Mouse (Mus musculus) embryonic facial prominence, embryonic 15.5 days (tissue): Measurements from ENCODE around the gene Slc29a1. TPM values are rescaled to one million over a fixed set of nuclear protein-coding genes. Genes with fewer than 3 reads are reported as not detected.
A peak's percentile ranks its signal among the peaks of the same experiment; 100 is the strongest.

Experiments used
- ATAC-seq: fragments of 200-750 bp; cut with Nextera tagmentation; 2 replicates; pipeline ENCODE4 v1.8.0; 2017; ENCODE audit warnings: low read depth, moderate TSS enrichment; ENCODE audit not compliant: insufficient number of reproducible peaks, low FRiP score, low TSS enrichment
- H3K27ac ChIP-seq: fragments of 300-500 bp; sonication (generic); replicated peaks from 2 replicates; pipeline ENCODE4 v1.5.1; 2015; ENCODE audit warnings: mild to moderate bottlenecking, inconsistent platforms
- H3K27me3 ChIP-seq: fragments of 300-500 bp; sonication (generic); 2 replicates; pipeline ENCODE4 v1.6.1; 2015; ENCODE audit warnings: inconsistent platforms
- H3K36me3 ChIP-seq: fragments of 300-500 bp; sonication (generic); 2 replicates; pipeline ENCODE4 v1.6.1; 2015; ENCODE audit warnings: mild to moderate bottlenecking, inconsistent platforms
- H3K4me1 ChIP-seq: fragments of 300-500 bp; sonication (generic); 2 replicates; pipeline ENCODE4 v1.6.1; 2015; ENCODE audit warnings: inconsistent platforms
- H3K4me2 ChIP-seq: fragments of 300-500 bp; sonication (generic); replicated peaks from 2 replicates; pipeline ENCODE4 v1.6.1; 2015; ENCODE audit warnings: mild to moderate bottlenecking, inconsistent platforms
- H3K4me3 ChIP-seq: fragments of 300-500 bp; sonication (generic); replicated peaks from 2 replicates; pipeline ENCODE4 v1.5.1; 2015; ENCODE audit warnings: mild to moderate bottlenecking, inconsistent platforms
- H3K9ac ChIP-seq: fragments of 300-500 bp; sonication (generic); 2 replicates; pipeline ENCODE4 v1.6.1; 2015; ENCODE audit warnings: inconsistent platforms
- H3K9me3 ChIP-seq: fragments of 300-500 bp; sonication (generic); replicated peaks from 2 replicates; pipeline ENCODE4 v1.6.1; 2016; ENCODE audit warnings: inconsistent platforms
- WGBS: fragments of 180-500 bp; shearing (Covaris S2); methylation state at CpG from one replicate; pipeline ENCODE4 v1.1.7; 2015; 5-methylcytosine and 5-hydroxymethylcytosine counted together
- polyA plus RNA-seq: library from polyadenylated mRNA; unstranded; fragments of >200 nt; fragmentation: Nextera tagmentation; extraction: Ambion mirVana; gene quantifications from 2 replicates; pipeline ENCODE4 v1.2.1, GENCODE M21; 2015

Slc29a1 gene
- 92.7 and 99.7 TPM in 2 replicates for polyA plus RNA-seq

DNA sequence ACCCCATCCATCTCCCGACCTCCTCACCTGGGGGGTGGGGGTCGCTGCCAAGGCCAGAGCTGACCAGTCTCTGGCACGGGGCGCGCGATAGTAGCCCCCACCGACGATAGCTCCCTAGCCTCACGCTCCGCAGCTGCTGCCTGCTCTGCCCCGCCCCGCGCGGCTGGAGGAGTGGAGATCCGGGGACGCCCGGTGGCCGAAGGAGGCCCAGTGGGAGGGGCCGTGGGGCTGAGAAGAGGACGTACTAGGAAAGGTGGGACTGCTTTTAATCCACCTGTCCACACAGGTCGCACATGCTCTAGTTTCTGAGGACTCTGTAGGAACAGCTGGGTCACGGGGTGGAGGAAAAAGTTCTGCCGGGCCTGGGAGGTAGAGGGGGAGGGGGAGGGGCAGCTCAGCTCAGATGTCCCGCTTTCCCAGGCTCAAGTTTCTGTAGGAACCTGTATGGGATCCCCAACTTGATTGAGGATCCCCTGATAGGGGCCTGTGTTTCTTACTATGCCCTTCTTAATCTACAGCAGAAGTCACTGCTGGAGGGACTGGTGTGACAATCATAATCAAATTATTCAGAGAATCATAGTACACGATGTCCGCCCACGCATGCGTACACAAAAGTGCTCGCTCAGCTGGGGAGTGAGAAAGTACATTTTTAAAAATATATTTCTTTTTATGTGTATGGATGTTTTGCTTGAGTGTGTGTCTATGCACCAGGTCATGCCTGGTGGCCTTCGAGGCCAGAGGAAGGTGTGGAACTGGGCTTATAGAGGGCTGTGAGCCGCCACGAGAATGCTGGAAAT, at the start of gene Slc29a1:
Gene Slc29a1 (minus strand): TSS at position 161 of the 797 bp plus-strand sequence.
- WGBS = 13% methylated on average over 32 of the region's 32 CpGs
- Histone ChIP-seq H3K4me1 (peaks cover 51% of the 10 kb centered on the region), H3K9ac (no peak within 1 kb of the TSS; the same call in 1 of the 2 replicates), H3K9me3 (no peaks in the 10 kb centered on the region), H3K4me3 (peak within 1 kb of the TSS; percentile 29), H3K27me3 (peaks cover 16% of the 10 kb centered on the region), H3K27ac (no peak within 1 kb of the TSS), H3K36me3 (no peaks in the 10 kb centered on the region), H3K4me2 (peak within 1 kb of the TSS; percentile 62)
- 0 out of 2 replicates have a peak, but pooled peaks have one; percentile 16 for ATAC-seq

DNA sequence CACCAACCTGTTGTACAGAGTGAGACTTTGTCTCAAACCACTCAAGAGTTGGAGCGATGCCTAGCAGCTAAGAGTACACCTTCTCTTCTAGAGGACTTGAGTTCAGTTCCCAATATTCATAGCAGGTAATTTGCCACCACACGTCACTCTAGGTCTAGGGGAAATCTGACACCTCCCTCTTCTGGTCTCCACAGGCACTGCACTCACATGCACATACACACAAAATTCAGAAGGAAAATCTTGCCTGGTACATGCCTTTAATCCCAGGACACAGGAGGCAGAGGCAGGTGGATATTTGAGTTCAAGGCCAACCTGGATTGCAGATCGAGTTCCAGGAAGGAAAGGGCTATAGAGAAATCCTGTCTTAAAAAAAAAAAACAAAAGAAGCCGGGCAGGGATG, 44.8 kb upstream of the Slc29a1 start:
- no peaks in the 10 kb centered on the region for H3K9me3 ChIP-seq

DNA sequence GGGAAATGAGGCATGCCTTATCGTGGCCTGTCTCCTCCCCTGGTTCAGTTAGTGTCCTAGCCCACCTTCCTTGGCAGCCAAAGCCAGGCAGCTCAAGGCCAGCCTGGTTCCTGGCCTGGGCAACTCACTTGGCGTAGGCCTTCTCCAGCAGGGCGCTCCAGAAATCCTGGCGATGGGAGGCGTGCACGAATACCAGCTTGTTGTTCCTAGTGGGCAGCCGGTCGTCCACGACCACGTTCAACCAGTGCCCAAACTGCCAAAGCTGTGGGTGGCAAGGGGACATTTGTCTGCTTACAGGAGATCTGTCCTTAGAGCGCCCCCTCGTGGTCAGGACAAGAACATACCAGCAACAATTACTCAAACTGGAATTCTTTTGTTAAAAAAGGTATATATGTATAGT, 43.3 kb upstream of the Slc29a1 start:
- Histone ChIP-seq H3K27me3 (no peaks in the 10 kb centered on the region; the same call in 1 of the 2 replicates), H3K27ac (no peak overlapping the region), H3K9ac (no peak overlapping the region), H3K4me1 (peaks cover 3% of the 10 kb centered on the region; the same call in 1 of the 2 replicates), H3K4me3 (no peak overlapping the region), H3K4me2 (no peak overlapping the region), H3K36me3 (no peaks in the 10 kb centered on the region), H3K9me3 (no peaks in the 10 kb centered on the region)
- no peak for ATAC-seq
- 18% methylated on average over 12 of the region's 12 CpGs for WGBS

More for the DNA sequence above, 44.8 kb upstream of the Slc29a1 start:
- Histone ChIP-seq H3K4me2 (no peak overlapping the region), H3K27me3 (no peaks in the 10 kb centered on the region; the same call in 1 of the 2 replicates), H3K36me3 (no peaks in the 10 kb centered on the region), H3K4me3 (no peak overlapping the region), H3K4me1 (peaks cover 3% of the 10 kb centered on the region; the same call in 1 of the 2 replicates), H3K27ac (no peak overlapping the region), H3K9ac (no peak overlapping the region)
- WGBS = 91% methylated on average over 4 of the region's 4 CpGs
- no peak for ATAC-seq

DNA sequence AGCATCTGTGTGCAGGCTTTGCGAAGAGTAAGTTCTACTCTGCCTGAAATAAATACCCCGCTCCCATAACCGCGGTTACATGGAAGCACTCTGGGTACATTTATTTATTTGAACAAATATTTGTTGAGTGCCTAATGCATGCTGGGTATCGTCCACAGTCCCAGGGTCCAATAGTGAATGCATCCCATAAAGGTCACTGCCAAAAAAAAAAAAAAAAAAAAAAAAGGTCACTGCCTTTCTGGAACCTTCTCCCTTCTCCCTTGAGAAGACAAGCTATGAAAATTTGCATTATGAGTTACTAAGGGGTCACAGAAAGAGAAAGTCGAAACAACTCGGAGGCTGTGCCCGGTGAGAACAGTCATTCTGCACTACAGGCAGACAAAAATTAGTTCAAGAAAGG, 42.6 kb upstream of the Slc29a1 start:
- Histone ChIP-seq H3K27ac (no peak overlapping the region), H3K9me3 (no peaks in the 10 kb centered on the region), H3K4me1 (peaks cover 3% of the 10 kb centered on the region; the same call in 1 of the 2 replicates), H3K36me3 (no peaks in the 10 kb centered on the region), H3K4me2 (no peak overlapping the region), H3K9ac (no peak overlapping the region), H3K27me3 (no peaks in the 10 kb centered on the region; the same call in 1 of the 2 replicates), H3K4me3 (no peak overlapping the region)
- ATAC-seq = no peak
- 86% methylated on average over 8 of the region's 8 CpGs for WGBS

DNA sequence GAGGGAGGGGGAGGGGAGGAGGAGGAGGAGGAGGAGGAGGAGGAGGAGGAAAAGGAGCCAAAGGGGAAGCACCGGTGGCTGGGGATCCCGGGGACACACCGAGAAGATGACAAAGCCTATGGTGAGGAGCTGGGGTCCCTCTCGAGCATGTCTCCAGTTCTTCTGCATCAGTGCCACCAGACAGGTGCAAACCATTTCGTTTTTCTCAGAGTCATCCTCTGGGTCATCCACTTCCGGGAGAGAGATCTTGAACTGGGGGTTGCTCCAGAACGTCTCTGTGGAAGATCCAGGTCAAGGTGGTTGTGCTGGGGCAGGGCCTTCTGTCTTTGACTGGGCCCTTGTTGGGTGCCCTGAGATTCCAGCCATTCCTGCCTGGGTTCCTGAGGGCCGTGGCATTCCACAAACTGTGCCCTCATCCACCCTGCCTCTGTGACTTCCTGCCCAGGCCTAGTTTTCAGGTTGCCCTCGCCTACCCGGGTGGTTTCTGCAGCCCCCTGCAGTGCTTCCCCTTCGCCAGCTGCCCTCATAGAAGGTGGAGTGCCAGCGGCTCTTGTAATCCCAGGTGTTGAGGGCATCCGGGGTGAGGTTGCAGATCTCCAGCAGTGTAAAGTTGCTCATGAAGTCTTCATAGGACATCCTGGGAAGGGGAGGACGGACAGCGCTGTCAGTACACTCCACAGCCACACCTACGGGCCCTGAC, 39.3 kb upstream of the Slc29a1 start:
- Histone ChIP-seq H3K9me3 (no peaks in the 10 kb centered on the region), H3K4me3 (no peak overlapping the region), H3K9ac (no peak overlapping the region), H3K27me3 (no peaks in the 10 kb centered on the region; the same call in 1 of the 2 replicates), H3K27ac (no peak overlapping the region), H3K36me3 (no peaks in the 10 kb centered on the region), H3K4me1 (peaks cover 3% of the 10 kb centered on the region; the same call in 1 of the 2 replicates), H3K4me2 (no peak overlapping the region)
- WGBS = 74% methylated on average over 16 of the region's 16 CpGs
- no peak for ATAC-seq

DNA sequence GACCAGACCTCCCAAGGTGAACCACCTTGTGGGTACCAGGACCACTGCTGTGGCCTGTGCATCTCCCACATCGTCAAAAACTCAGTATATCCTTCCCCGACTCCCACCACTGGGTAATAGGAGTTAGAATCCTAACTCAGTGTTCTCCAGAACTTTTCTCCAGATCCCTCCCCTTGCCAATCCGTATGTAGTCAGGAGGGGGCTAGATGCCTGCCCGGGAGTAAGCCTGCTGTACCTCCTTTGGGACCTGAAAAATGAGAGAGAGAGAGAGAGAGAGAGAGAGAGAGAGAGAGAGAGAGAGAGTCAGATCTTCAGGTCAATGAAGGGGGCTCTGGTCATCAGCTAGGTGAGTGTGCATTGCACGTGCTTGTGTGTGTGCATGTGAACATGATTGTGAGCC, 34.6 kb upstream of the Slc29a1 start:
- H3K4me2 ChIP-seq = no peak overlapping the region
- no peak overlapping the region for H3K27ac ChIP-seq
- no peaks in the 10 kb centered on the region for H3K27me3 ChIP-seq
- no peaks in the 10 kb centered on the region for H3K36me3 ChIP-seq
- no peaks in the 10 kb centered on the region for H3K9me3 ChIP-seq
- peaks cover 15% of the 10 kb centered on the region for H3K4me1 ChIP-seq
- no peak for ATAC-seq
- H3K9ac ChIP-seq = no peak overlapping the region
- WGBS = 74% methylated on average over 5 of the region's 5 CpGs
- H3K4me3 ChIP-seq = no peak overlapping the region

DNA sequence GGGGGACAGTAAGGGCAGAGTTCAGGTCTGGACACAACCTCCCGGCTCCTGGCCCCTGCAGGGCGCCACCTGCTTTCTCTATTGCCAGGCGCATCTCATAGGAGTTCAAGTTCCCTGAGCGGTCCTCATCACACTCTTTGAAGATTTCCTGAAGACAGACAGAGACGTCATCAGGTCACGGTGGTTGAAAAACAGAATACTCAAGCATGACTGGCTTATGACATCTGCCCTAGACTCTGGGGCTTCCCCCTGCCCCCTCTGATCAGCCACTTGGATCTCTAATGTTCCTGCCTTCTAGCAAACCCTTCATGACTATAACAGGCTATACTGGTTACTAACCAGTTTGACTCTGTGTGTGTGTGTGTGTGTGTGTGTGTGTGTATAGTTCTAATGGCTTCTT, 32.5 kb upstream of the Slc29a1 start:
- Histone ChIP-seq H3K27me3 (no peaks in the 10 kb centered on the region), H3K4me2 (no peak overlapping the region), H3K27ac (no peak overlapping the region), H3K4me1 (peaks cover 15% of the 10 kb centered on the region), H3K9me3 (no peaks in the 10 kb centered on the region), H3K36me3 (no peaks in the 10 kb centered on the region), H3K9ac (no peak overlapping the region), H3K4me3 (no peak overlapping the region)
- WGBS = 57% methylated on average over 6 of the region's 6 CpGs
- ATAC-seq = no peak

DNA sequence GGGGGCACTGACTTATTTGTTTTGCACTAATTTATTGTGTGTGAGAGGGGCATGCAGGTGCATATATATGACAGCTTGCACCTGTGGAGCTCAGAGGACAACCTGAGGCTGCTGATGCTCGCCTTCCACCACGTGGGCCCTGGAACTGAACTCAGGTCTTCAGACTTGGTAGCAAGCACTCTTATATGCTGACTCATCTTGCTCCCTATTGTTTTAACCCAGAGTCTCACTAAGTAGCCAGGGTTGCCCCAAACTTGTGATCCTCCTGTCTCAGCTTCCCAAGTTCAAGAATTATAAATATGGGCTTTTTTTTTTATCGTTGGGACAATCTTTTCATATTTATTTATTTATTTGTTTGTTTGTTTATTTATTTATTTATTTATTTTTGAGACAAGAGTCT, 31.6 kb upstream of the Slc29a1 start:
- no peaks in the 10 kb centered on the region for H3K36me3 ChIP-seq
- ATAC-seq = no peak
- peak overlapping the region; percentile 67; the same call in 1 of the 2 replicates for H3K4me2 ChIP-seq
- no peak overlapping the region for H3K9ac ChIP-seq
- no peaks in the 10 kb centered on the region for H3K9me3 ChIP-seq
- no peaks in the 10 kb centered on the region for H3K27me3 ChIP-seq
- H3K4me1 ChIP-seq = peaks cover 21% of the 10 kb centered on the region
- no peak overlapping the region for H3K27ac ChIP-seq
- 0 out of 2 replicates have a peak overlapping the region, but pooled peaks have one; percentile 44 for H3K4me3 ChIP-seq
- WGBS = 49% methylated on average over 3 of the region's 3 CpGs

DNA sequence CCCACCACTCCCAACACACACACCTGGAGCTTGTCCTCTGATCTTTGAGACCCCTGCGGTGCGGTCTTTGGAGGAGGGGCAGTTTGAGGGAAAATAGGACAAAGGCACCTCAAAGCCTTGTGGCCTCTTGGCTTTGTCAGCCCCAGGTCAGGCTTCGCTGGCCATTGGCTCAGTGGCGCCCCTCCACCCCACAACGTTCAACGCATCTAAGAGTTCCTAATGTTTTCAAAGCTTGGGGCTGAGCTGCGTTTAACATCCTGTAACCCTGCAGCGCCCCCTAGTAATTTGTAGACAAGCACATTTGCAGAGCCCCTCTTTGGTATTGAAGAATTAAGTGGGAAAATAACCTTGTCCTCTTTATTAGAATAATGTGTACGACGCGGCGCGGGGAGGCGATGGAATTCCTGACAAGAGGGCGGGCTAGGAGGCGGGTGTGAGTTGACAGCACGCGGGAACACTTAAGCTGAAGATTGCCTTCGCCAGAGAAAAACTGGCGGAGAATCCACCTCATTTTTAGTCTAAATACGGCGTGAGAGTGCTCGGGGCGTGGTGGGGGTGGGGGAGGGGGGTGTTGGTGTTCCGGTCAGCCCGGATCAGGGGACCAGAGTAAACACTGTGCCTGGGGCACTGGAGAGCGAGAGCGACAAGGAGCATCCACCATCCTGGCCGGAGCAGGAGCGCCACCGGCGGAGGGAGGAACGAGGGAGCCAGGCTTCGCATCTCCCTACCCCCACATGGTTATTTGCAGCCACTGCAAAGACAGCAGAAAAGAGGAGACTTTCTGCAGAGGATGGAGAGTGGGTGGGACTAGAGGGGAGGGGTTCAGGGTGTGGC, 30.7 kb upstream of the Slc29a1 start:
- Histone ChIP-seq H3K9me3 (no peaks in the 10 kb centered on the region), H3K27ac (peak overlapping the region; percentile 45; the same call in 1 of the 2 replicates), H3K36me3 (no peaks in the 10 kb centered on the region), H3K4me2 (peak overlapping the region; percentile 67), H3K4me3 (peak overlapping the region; percentile 44), H3K27me3 (no peaks in the 10 kb centered on the region), H3K4me1 (peaks cover 21% of the 10 kb centered on the region), H3K9ac (peak overlapping the region; percentile 21)
- 2% methylated on average over 34 of the region's 34 CpGs for WGBS
- ATAC-seq = peak; percentile 66

DNA sequence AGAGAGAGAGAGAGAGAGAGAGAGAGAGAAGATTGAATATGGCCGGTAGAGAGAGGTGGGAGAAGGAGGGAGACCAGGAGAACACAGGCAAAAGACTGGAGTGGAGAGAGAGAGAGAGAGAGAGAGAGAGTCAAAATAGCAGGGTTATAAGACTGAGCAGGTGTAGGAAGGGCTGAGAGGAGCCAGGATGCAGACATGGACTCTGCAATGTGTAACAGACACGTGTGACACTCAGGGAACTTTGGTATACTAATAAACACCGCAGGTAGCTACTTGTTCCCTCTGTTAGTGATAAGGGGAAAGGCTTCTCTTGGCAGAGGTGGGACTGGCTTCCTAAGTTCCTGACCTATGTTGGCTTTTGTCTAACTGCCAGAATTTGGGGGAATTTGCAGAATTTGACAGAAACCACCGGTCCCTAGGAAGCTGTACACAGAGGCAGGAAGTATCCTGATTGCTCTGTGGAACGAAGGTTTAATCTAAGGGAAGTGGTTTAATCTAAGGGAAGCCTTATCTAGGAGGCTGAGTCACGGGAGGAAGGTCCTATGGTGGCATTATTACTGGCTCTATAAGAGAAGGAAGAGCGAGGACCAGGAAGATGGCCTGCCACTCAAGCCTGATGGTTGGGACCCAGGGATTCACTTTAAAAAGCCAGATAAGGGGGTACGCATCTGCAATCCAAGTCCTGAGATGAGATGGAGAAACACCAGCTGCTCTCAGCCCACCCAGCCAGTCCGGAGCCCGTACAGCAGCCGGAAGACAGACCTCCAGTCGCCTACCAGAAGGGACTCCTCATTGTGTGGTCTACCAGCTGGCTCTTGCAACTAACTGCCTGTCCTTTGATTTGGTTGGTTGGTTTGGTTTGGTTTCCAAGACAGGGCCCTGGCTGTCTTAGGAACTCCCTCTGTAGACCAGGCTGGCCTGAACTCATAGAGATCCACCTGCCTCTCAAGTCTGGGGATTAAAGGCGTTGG, 29.8 kb upstream of the Slc29a1 start:
- Histone ChIP-seq H3K27me3 (no peaks in the 10 kb centered on the region), H3K9ac (peak overlapping the region; percentile 21; the same call in 1 of the 2 replicates), H3K36me3 (no peaks in the 10 kb centered on the region), H3K4me3 (peak overlapping the region; percentile 44), H3K4me2 (peak overlapping the region; percentile 67), H3K9me3 (no peaks in the 10 kb centered on the region), H3K4me1 (peaks cover 21% of the 10 kb centered on the region), H3K27ac (no peak overlapping the region)
- 57% methylated on average over 13 of the region's 13 CpGs for WGBS
- no peak for ATAC-seq
